7 mouse cellular contexts compared by ENCODE assay signal in genomic region chr1:42694665-42695577, GRCm38 (mm10). TPM values are rescaled to one million over a fixed set of nuclear protein-coding genes. Genes with fewer than 3 reads are reported as not detected.
DNase-seq lines count a peak whose midpoint lies in the region; ATAC-seq and TF ChIP-seq lines count a peak whose summit lies in the region.

No protein-coding gene starts in this region.

- intact Hi-C loops in left cerebral cortex, adult 2 months (cut with DNase I): loop anchor here (2.0 to 10.0 kb wide), 6 partner anchors 796 to 1660 kb away; no protein-coding TSS in a partner anchor

- TF ChIP-seq CTCF in left cerebral cortex, adult 2 months (IDR thresholded peaks at IDR 0.05): no peak
- TF ChIP-seq CTCF in intestine, postnatal 0 days (IDR thresholded peaks at IDR 0.05; ENCODE audit: low read depth): no peak

- WGBS in embryonic facial prominence, embryonic 12.5 days: under 1% methylated on average over 55 of the region's 60 CpGs
- under 1% methylated on average over 55 of the region's 60 CpGs for WGBS in intestine, postnatal 0 days
- 1% methylated on average over 55 of the region's 60 CpGs for WGBS in liver, embryonic 16.5 days (ENCODE audit: insufficient replicate concordance)

- H3K9me3 ChIP-seq in embryonic facial prominence, embryonic 12.5 days: no peaks in the 10 kb centered on the region
- H3K9me3 ChIP-seq in intestine, postnatal 0 days (ENCODE audit: control insufficient read depth): no peaks in the 10 kb centered on the region
- no peaks in the 10 kb centered on the region for H3K9me3 ChIP-seq in liver, embryonic 16.5 days (replicated peaks; ENCODE audit: control insufficient read depth, low read length)

- H3K9ac ChIP-seq in embryonic facial prominence, embryonic 12.5 days: peak overlapping the region; percentile 60
- no peak overlapping the region for H3K9ac ChIP-seq in intestine, postnatal 0 days (ENCODE audit: low read depth, low read length)
- no peak overlapping the region for H3K9ac ChIP-seq in liver, embryonic 16.5 days (ENCODE audit: low read depth, low read length)

- H3K27ac ChIP-seq in left cerebral cortex, adult 2 months: peak overlapping the region; percentile 96
- H3K27ac ChIP-seq in embryonic facial prominence, embryonic 12.5 days: peak overlapping the region; percentile 86
- H3K27ac ChIP-seq in intestine, postnatal 0 days (ENCODE audit: low read depth, low read length): no peak overlapping the region
- no peak overlapping the region for H3K27ac ChIP-seq in liver, embryonic 16.5 days (ENCODE audit: low read length)

- no peaks in the 10 kb centered on the region for H3K36me3 ChIP-seq in embryonic facial prominence, embryonic 12.5 days
- no peaks in the 10 kb centered on the region for H3K36me3 ChIP-seq in intestine, postnatal 0 days (ENCODE audit: control insufficient read depth, insufficient read depth)
- H3K36me3 ChIP-seq in liver, embryonic 16.5 days (ENCODE audit: control insufficient read depth, insufficient read depth): no peaks in the 10 kb centered on the region

- peak overlapping the region; percentile 76 for H3K4me2 ChIP-seq in embryonic facial prominence, embryonic 12.5 days (replicated peaks)
- peak overlapping the region; percentile 52 for H3K4me2 ChIP-seq in intestine, postnatal 0 days (replicated peaks; ENCODE audit: low read depth)
- H3K4me2 ChIP-seq in liver, embryonic 16.5 days (ENCODE audit: low read depth, low read length): peak overlapping the region; percentile 41

- H3K4me1 ChIP-seq in embryonic facial prominence, embryonic 12.5 days: peaks cover 23% of the 10 kb centered on the region; the same call in 1 of the 2 replicates
- H3K4me1 ChIP-seq in intestine, postnatal 0 days (replicated peaks; ENCODE audit: control insufficient read depth, insufficient read depth, low read length): no peaks in the 10 kb centered on the region
- H3K4me1 ChIP-seq in liver, embryonic 16.5 days (ENCODE audit: control insufficient read depth, low read depth, low read length): no peaks in the 10 kb centered on the region; the same call in none of the 2 replicates

- peak; percentile 39 for ATAC-seq in embryonic facial prominence, embryonic 12.5 days (ENCODE audit: insufficient number of reproducible peaks, insufficient read depth, low FRiP score, low TSS enrichment)
- ATAC-seq in intestine, postnatal 0 days: no peak
- ATAC-seq in liver, embryonic 16.5 days (ENCODE audit: low read depth): no peak

- peaks cover 39% of the 10 kb centered on the region for H3K27me3 ChIP-seq in embryonic facial prominence, embryonic 12.5 days
- H3K27me3 ChIP-seq in intestine, postnatal 0 days (replicated peaks; ENCODE audit: control insufficient read depth, insufficient read depth, low read length): peaks cover 94% of the 10 kb centered on the region
- peaks cover 93% of the 10 kb centered on the region for H3K27me3 ChIP-seq in liver, embryonic 16.5 days (ENCODE audit: control insufficient read depth, insufficient read depth, low read depth, low read length)

- H3K4me3 ChIP-seq in left cerebral cortex, adult 2 months: peak overlapping the region; percentile 74
- H3K4me3 ChIP-seq in embryonic facial prominence, embryonic 12.5 days: peak overlapping the region; percentile 68
- peak overlapping the region; percentile 34 for H3K4me3 ChIP-seq in intestine, postnatal 0 days (ENCODE audit: low read depth, low read length)
- H3K4me3 ChIP-seq in liver, embryonic 16.5 days (ENCODE audit: low read depth, low read length): peak overlapping the region; percentile 40

- DNase-seq in left cerebral cortex, adult 2 months (ENCODE audit: extremely low spot score in 1 of 2, low spot score in 2 of 2): peak; percentile 60
- DNase-seq in left cerebral cortex, adult 11 months (ENCODE audit: low spot score): no peak
- no peak for DNase-seq in testis, postnatal 10 days (ENCODE audit: low spot score)
- DNase-seq in spleen, postnatal 10 days (ENCODE audit: low spot score in 2 of 2): no peak

RNA-seq across cellular contexts. Expression of gene Pou3f3, which starts 0.6 kb away (rescaled TPM):
- total RNA-seq in left cerebral cortex, adult 2 months (2021): 10 to 100 TPM; 61.6 to 66.4 TPM
- 10.3 and 12.1 TPM in 2 replicates for polyA plus RNA-seq in embryonic facial prominence, embryonic 12.5 days (2016; fragmentation: Nextera tagmentation; extraction: Ambion mirVana)
- 0.14 TPM in 1 of 2 replicates, not detected in the other for polyA plus RNA-seq in intestine, postnatal 0 days (2015; fragmentation: Nextera tagmentation; extraction: Ambion mirVana)
- polyA plus RNA-seq in liver, embryonic 16.5 days (2015; fragmentation: Nextera tagmentation; extraction: Ambion mirVana): not detected in 2 replicates

Comparison
In these comparisons a context has a peak if more than half of its experiments do, and no peak if none do; other contexts are left out.
1. DNase-seq: peak in left cerebral cortex, adult 2 months (2 of 2); none in left cerebral cortex, adult 11 months (single experiment), testis, postnatal 10 days (single experiment) and spleen, postnatal 10 days (0 of 2).
2. H3K27ac ChIP-seq: peak in left cerebral cortex, adult 2 months (single experiment) and embryonic facial prominence, embryonic 12.5 days (single experiment); none in intestine, postnatal 0 days (single experiment) and liver, embryonic 16.5 days (single experiment).
3. Peak in every context shown above with its lines, with median percentiles within 50 percentile points of each other: H3K4me3 ChIP-seq and H3K4me2 ChIP-seq.